Mouse (Mus musculus): Measurements from ENCODE around the gene Hoxb8.

The Hoxb8 gene

GRCm38 (mm10) chr11:96281855-96282570 is at the start of gene Hoxb8:
Gene Hoxb8 (plus strand): TSS chr11:96281905.
- no peak for DNase-seq

GRCm38 (mm10) chr11:96234906-96235305 is 46.8 kb upstream of the Hoxb8 start:
- DNase-seq, result peak; percentile 33 to 54

GRCm38 (mm10) chr11:96240211-96240610 is 41.5 kb upstream of the Hoxb8 start:
- DNase-seq, result peak; percentile 27 to 50

- DNase-seq, result no peak
Observed at GRCm38 (mm10) chr11:96250901-96251300, 30.8 kb upstream of the Hoxb8 start.

GRCm38 (mm10) chr11:96251480-96252031 is 30.1 kb upstream of the Hoxb8 start:
- no peak for DNase-seq

GRCm38 (mm10) chr11:96252541-96253120 is 29.1 kb upstream of the Hoxb8 start:
- no peak for DNase-seq

- DNase-seq, result no peak
Observed at GRCm38 (mm10) chr11:96254221-96254620, 27.5 kb upstream of the Hoxb8 start.

- DNase-seq, result no peak
Observed at GRCm38 (mm10) chr11:96255111-96255995, 26.4 kb upstream of the Hoxb8 start.

- DNase-seq, result no peak
Observed at GRCm38 (mm10) chr11:96255996-96256445, 25.7 kb upstream of the Hoxb8 start.

- DNase-seq, result no peak
Observed at GRCm38 (mm10) chr11:96257141-96257540, 24.6 kb upstream of the Hoxb8 start.

GRCm38 (mm10) chr11:96259038-96259437 is 22.7 kb upstream of the Hoxb8 start:
- no peak for DNase-seq

- DNase-seq, result no peak
Observed at GRCm38 (mm10) chr11:96259511-96259910, 22.2 kb upstream of the Hoxb8 start.

- DNase-seq, result no peak
Observed at GRCm38 (mm10) chr11:96260310-96260970, 21.3 kb upstream of the Hoxb8 start.

GRCm38 (mm10) chr11:96261323-96261890 is 20.3 kb upstream of the Hoxb8 start:
- DNase-seq, result peak in 1 of 2 experiments; percentile 62

GRCm38 (mm10) chr11:96262262-96262830 is 19.4 kb upstream of the Hoxb8 start:
- no peak for DNase-seq

- DNase-seq, result no peak
Observed at GRCm38 (mm10) chr11:96263636-96264389, 17.9 kb upstream of the Hoxb8 start.

GRCm38 (mm10) chr11:96264390-96265020 is 17.2 kb upstream of the Hoxb8 start:
- no peak for DNase-seq

- no peak for DNase-seq
Observed at GRCm38 (mm10) chr11:96265954-96266353, 15.8 kb upstream of the Hoxb8 start.

GRCm38 (mm10) chr11:96267021-96267920 is 14.4 kb upstream of the Hoxb8 start:
- DNase-seq, result no peak
